14 mouse cellular contexts compared by ENCODE assay signal in genomic region chr9:76553758-76554157, GRCm38 (mm10). TPM values are rescaled to one million over a fixed set of nuclear protein-coding genes. Genes with fewer than 3 reads are reported as not detected.
"Had no signal": no experiment of that assay in that cellular context is flagged by ENCODE, and none has a peak within 500 bp of the region (broad histone marks: within the 10 kb centered on the region; RNA-seq: fewer than 3 reads in every experiment).

No protein-coding gene starts in this region.

- H3K4me2 ChIP-seq: limb, embryonic 15.5 days; neural tube, embryonic 15.5 days; stomach, embryonic 15.5 days had no signal

- H3K36me3 ChIP-seq: limb, embryonic 15.5 days; midbrain, embryonic 10.5 days; neural tube, embryonic 15.5 days; stomach, embryonic 15.5 days had no signal

- H3K4me3 ChIP-seq: layer of hippocampus, adult 2 months; left cerebral cortex, adult 2 months; limb, embryonic 15.5 days; midbrain, embryonic 10.5 days; myocyte; neural tube, embryonic 15.5 days; stomach, embryonic 15.5 days had no signal

- H3K27ac ChIP-seq: layer of hippocampus, adult 2 months; left cerebral cortex, adult 2 months; limb, embryonic 15.5 days; midbrain, embryonic 10.5 days; neural tube, embryonic 15.5 days; stomach, embryonic 15.5 days had no signal

- H3K4me1 ChIP-seq: limb, embryonic 15.5 days; midbrain, embryonic 10.5 days; neural tube, embryonic 15.5 days; stomach, embryonic 15.5 days had no signal

- H3K9ac ChIP-seq: limb, embryonic 15.5 days; neural tube, embryonic 15.5 days; stomach, embryonic 15.5 days had no signal

- H3K27me3 ChIP-seq: limb, embryonic 15.5 days; neural tube, embryonic 15.5 days; stomach, embryonic 15.5 days had no signal

- DNase-seq: kidney, adult 18-20 months; kidney, postnatal 10 days; kidney, postnatal 4 days; lung, adult 18-20 months; midbrain, embryonic 14.5 days; right cerebral cortex, postnatal 4 days had no signal

- H3K9me3 ChIP-seq: limb, embryonic 15.5 days; midbrain, embryonic 10.5 days; neural tube, embryonic 15.5 days; stomach, embryonic 15.5 days had no signal

RNA-seq across cellular contexts. Expression of gene Fam83b, which starts 13.2 kb away (rescaled TPM):
- total RNA-seq: left cerebral cortex, adult 2 months had no signal
- polyA plus RNA-seq: midbrain, embryonic 14.5 days; spleen, adult 2 months had no signal
